Mouse (Mus musculus): ENCODE results near the gene Gm10762. TPM values are rescaled to one million over a fixed set of nuclear protein-coding genes. Genes with fewer than 3 reads are reported as not detected.

Gm10762 gene
- polyA plus RNA-seq, 1 experiment from 2014 or later, result 19.8 TPM

DNA sequence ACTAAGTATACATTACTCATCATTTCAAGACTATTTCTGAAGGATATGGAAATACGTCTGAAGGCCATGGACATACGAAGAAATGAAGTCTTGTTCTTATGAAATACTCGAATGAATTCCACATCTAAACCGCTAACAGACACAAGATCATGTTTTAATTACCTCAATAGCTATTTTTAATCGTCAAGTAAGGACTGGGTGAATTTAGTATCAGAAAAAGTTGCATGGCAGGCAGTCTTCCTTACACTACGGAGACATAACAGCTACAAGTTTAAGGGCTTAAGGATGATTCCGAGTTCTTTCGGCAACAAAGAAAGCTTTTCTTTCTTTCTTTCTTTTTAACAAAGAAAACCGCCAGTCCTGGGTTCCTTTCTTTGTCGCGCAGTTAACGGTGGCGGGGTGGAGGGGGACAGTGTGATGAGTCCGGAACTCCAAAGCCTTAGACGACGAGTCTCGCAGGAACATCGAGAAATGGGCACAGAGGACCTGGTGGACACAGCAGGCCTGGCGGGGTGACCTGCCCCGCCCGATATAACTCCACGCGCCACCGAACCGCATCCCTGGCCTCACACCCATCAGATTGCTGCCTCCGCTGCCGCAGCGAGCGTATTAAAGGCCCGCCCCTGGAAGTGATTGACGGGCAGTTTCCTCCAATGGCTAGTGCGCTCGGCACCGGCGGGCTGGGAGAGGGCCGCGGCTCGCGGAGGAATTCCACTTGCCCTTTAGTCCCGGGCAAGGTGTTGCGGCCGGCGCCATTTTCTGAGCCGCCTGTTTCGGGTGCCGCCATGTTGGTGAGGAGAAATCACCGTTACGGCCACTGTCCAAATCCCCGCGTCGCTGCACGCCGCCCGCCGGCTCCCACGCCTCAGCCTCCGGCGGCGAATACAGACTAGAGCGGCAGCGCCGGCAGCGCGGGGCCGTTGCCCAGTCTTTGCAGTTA lies 614 bp downstream of the Gm10762 start, which contains the start of gene Zc3h6:
TSS of gene Zc3h6 (plus strand) at position 762 of the 940 bp plus-strand sequence.
- peak; percentile 97 for ATAC-seq (ENCODE audit: low FRiP score)
- Histone ChIP-seq H3K9me3 (ENCODE audit: control insufficient read depth, low read length) (no peaks in the 10 kb centered on the region), H3K27me3 (ENCODE audit: control insufficient read depth, insufficient read depth, low read length) (no peaks in the 10 kb centered on the region), H3K4me1 (replicated peaks; ENCODE audit: control insufficient read depth, insufficient read depth, low read length) (0 out of 2 replicates have a peak, but pooled peaks cover 2% of the 10 kb centered on the region), H3K4me2 (replicated peaks; ENCODE audit: low read depth, low read length) (peak within 1 kb of the TSS; percentile 32), H3K4me3 (ENCODE audit: low read depth, low read length) (peak within 1 kb of the TSS; percentile 61), H3K9ac (ENCODE audit: low read depth, low read length) (peak within 1 kb of the TSS; percentile 96), H3K36me3 (ENCODE audit: control insufficient read depth, insufficient read depth, low read length) (no peaks in the 10 kb centered on the region), H3K27ac (ENCODE audit: low read depth, low read length) (peak within 1 kb of the TSS; percentile 98)
- peak; percentile 99 for DNase-seq (ENCODE audit: low spot score)
- 1% methylated on average over 65 of the region's 65 CpGs for WGBS

DNA sequence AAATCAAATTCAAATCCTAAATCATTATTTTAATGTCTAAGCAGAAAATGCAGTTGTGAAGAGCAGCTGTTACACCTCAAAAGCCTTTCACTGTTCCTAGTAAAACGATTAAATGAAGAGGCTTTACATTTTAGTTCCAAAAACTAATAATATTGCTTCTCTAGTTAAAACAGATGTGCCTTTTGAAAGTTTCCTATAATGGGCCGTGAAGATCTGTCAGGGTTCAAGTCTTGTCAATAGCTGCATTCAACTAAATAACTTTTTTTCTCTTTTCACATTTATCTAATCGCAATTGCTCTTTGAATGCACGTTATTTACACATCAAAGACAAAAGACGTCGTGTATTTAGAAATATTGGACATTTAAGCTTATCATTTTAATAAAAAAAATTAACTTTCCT lies 1.3 kb downstream of the Gm10762 start:
- 14% methylated on average over 6 of the region's 6 CpGs for WGBS
- Histone ChIP-seq H3K4me3 (ENCODE audit: low read depth, low read length) (peak overlapping the region; percentile 61), H3K4me2 (replicated peaks; ENCODE audit: low read depth, low read length) (no peak overlapping the region; the same call in 1 of the 2 replicates)

DNA sequence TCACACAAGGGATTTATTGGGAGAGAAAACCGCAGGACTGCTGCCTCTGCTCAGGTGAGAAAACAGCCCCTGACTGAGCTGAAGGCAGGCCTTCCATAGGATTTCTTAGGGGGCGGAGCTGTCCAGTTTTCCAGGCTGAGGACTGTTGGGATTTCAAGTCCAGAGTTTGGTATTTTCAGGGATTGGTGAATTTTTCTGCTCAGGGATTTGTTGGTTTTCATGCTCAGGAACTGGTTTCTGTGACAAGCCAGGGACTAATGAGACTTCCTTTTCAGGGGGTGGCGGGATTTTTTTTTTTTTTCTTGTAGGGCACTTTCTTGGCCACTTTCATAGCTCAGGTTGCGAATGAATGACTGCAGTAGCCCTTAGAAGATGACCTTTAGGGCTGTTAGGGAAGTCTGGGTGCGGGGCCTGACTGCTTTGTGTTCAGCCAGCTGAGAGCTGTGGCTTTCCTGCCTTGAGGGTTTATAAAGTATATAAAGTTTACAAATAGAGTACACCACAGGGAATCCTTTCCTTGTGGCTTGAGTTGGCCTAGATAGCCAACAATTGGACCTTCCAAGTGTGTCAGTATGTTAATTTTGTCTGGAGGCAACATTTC lies 1.9 kb downstream of the Gm10762 start:
- peak overlapping the region; percentile 3; the same call in 1 of the 2 replicates for H3K4me3 ChIP-seq (ENCODE audit: low read depth, low read length)
- DNase-seq (ENCODE audit: low spot score), result peak; percentile 37
- no peaks in the 10 kb centered on the region for H3K27me3 ChIP-seq (ENCODE audit: control insufficient read depth, insufficient read depth, low read length)
- peak overlapping the region; percentile 28 for H3K4me2 ChIP-seq (replicated peaks; ENCODE audit: low read depth, low read length)
- ATAC-seq (ENCODE audit: low FRiP score), result no peak
- no peak overlapping the region for H3K27ac ChIP-seq (ENCODE audit: low read depth, low read length)
- H3K9ac ChIP-seq (ENCODE audit: low read depth, low read length), result peak overlapping the region; percentile 24; the same call in 1 of the 2 replicates
- H3K9me3 ChIP-seq (ENCODE audit: control insufficient read depth, low read length), result no peaks in the 10 kb centered on the region
- H3K4me1 ChIP-seq (replicated peaks; ENCODE audit: control insufficient read depth, insufficient read depth, low read length), result 0 out of 2 replicates have a peak, but pooled peaks cover 2% of the 10 kb centered on the region
- WGBS, result 33% methylated on average over 5 of the region's 5 CpGs
- H3K36me3 ChIP-seq (ENCODE audit: control insufficient read depth, insufficient read depth, low read length), result no peaks in the 10 kb centered on the region

More for the DNA sequence above, 1.3 kb downstream of the Gm10762 start:
- no peaks in the 10 kb centered on the region for H3K9me3 ChIP-seq (ENCODE audit: control insufficient read depth, low read length)
- DNase-seq (ENCODE audit: low spot score) (no peak), ATAC-seq (ENCODE audit: low FRiP score) (no peak)
- peak overlapping the region; percentile 98 for H3K27ac ChIP-seq (ENCODE audit: low read depth, low read length)
- H3K36me3 ChIP-seq (ENCODE audit: control insufficient read depth, insufficient read depth, low read length), result no peaks in the 10 kb centered on the region
- no peak overlapping the region for H3K9ac ChIP-seq (ENCODE audit: low read depth, low read length)
- H3K27me3 ChIP-seq (ENCODE audit: control insufficient read depth, insufficient read depth, low read length), result no peaks in the 10 kb centered on the region
- 0 out of 2 replicates have a peak, but pooled peaks cover 2% of the 10 kb centered on the region for H3K4me1 ChIP-seq (replicated peaks; ENCODE audit: control insufficient read depth, insufficient read depth, low read length)

DNA sequence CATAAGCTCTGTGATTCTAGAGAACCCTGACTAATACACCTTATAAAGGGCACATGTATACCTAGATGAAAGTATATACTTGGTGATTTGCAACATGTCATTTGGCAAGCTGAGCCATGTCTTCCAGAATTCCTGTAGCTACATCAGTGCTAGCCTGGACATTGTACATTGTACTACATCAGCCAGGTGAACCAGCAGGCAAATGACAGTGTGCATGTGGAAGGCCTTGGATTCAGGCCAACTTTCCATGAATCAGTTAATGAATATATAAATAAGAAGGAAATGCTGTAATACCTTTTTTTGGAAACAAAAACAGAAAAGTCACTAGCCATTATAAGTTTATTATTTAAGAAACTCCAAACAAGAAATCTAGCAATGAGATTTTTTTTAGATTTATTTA lies 13.3 kb downstream of the Gm10762 start:
- ATAC-seq (ENCODE audit: low FRiP score) (no peak), DNase-seq (ENCODE audit: low spot score) (no peak)
- Histone ChIP-seq H3K36me3 (ENCODE audit: control insufficient read depth, insufficient read depth, low read length) (no peaks in the 10 kb centered on the region), H3K27me3 (ENCODE audit: control insufficient read depth, insufficient read depth, low read length) (no peaks in the 10 kb centered on the region), H3K4me2 (replicated peaks; ENCODE audit: low read depth, low read length) (no peak overlapping the region), H3K9me3 (ENCODE audit: control insufficient read depth, low read length) (no peaks in the 10 kb centered on the region), H3K27ac (ENCODE audit: low read depth, low read length) (no peak overlapping the region), H3K4me1 (replicated peaks; ENCODE audit: control insufficient read depth, insufficient read depth, low read length) (no peaks in the 10 kb centered on the region), H3K4me3 (ENCODE audit: low read depth, low read length) (no peak overlapping the region), H3K9ac (ENCODE audit: low read depth, low read length) (no peak overlapping the region)

DNA sequence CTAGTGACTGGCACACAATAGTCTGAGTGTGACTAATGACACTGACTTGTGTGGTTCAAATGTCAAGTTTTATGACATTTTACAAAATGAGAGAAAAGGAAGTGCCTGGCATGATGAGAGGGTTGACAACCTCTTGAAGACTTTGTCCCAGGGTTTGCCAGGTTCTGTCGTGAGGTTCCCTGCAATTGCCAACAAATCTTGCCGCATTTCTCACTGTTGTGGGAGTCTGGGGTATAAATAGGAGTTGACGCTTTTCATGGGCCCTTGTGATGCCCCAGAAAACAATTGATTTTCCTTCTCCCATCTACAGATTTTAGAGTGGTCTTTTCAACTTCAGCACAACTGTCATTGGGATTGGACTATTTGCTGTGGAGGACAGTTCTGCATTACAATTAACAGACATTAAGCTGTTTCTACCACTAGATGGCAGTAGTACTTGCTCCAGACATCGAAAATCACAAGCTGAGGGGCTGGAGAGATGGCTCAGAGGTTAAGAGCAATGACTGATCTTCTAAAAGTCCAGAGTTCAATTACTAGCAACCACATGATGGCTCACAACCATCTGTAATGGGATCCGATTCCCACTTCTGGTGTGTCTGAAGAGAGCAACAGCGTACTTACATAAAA lies 19.4 kb downstream of the Gm10762 start:
- H3K9me3 ChIP-seq (ENCODE audit: control insufficient read depth, low read length), result no peaks in the 10 kb centered on the region
- no peaks in the 10 kb centered on the region for H3K36me3 ChIP-seq (ENCODE audit: control insufficient read depth, insufficient read depth, low read length)
- no peak overlapping the region for H3K9ac ChIP-seq (ENCODE audit: low read depth, low read length)
- H3K4me2 ChIP-seq (replicated peaks; ENCODE audit: low read depth, low read length), result no peak overlapping the region
- H3K4me1 ChIP-seq (replicated peaks; ENCODE audit: control insufficient read depth, insufficient read depth, low read length), result no peaks in the 10 kb centered on the region
- no peak overlapping the region for H3K27ac ChIP-seq (ENCODE audit: low read depth, low read length)
- DNase-seq (ENCODE audit: low spot score) (peak; percentile 68), ATAC-seq (ENCODE audit: low FRiP score) (no peak)
- no peaks in the 10 kb centered on the region for H3K27me3 ChIP-seq (ENCODE audit: control insufficient read depth, insufficient read depth, low read length)
- WGBS, result 33% methylated on average over 6 of the region's 6 CpGs
- no peak overlapping the region for H3K4me3 ChIP-seq (ENCODE audit: low read depth, low read length)

DNA sequence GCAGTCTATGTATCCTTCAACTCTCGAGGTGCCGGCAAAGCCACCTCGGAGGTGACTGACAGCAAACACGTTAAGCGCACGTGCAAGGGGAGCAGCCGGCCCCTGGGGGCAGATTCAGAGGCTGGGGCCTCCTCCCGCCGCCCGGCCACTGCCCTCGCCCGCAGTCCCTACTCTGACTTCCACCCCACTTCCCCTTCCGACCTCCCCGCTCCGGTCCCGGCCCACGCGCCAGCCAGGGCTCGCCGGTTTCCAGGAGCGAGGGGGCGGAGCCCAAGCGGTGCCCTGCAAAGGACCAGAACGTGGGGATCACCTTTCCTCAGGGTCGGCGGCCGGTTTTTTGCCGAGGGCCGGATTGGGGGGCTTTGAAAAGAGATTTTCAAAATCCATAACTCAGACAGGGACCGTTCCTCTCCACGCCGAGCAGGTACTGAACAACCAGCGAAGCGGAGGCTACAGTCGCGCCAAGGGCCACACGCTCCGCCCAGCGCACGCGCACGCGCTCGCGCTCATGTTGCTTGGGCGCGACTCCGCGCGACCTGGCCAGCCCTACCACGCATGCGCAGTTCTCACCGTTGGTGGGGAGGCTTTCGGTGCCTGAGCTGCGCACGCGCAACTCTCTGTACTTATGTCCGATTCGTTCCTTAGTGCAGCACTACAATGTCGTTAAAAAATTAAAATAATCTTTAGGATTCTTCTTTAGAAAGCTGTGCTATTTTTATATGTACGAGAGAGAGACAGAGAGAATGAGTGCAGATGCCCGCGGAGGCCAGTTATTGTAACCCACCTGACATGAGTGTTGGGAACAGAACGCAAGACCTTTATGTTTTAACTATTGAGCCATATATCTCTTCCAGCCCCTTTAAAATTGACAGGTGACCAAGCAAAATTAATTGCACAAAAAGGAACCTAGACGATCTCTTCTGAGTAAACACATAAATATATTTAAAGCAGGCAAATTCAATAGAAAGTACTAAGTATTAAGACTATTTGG lies 23.7 kb downstream of the Gm10762 start, which contains the start of gene Zc3h8:
TSS of gene Zc3h8 (minus strand) at position 540 of the 991 bp plus-strand sequence.
- H3K4me1 ChIP-seq (replicated peaks; ENCODE audit: control insufficient read depth, insufficient read depth, low read length), result no peaks in the 10 kb centered on the region
- H3K27me3 ChIP-seq (ENCODE audit: control insufficient read depth, insufficient read depth, low read length), result no peaks in the 10 kb centered on the region
- peak; percentile 96 for ATAC-seq (ENCODE audit: low FRiP score)
- DNase-seq (ENCODE audit: low spot score), result peak; percentile 99
- no peaks in the 10 kb centered on the region for H3K9me3 ChIP-seq (ENCODE audit: control insufficient read depth, low read length)
- no peaks in the 10 kb centered on the region for H3K36me3 ChIP-seq (ENCODE audit: control insufficient read depth, insufficient read depth, low read length)
- H3K4me2 ChIP-seq (replicated peaks; ENCODE audit: low read depth, low read length), result peak within 1 kb of the TSS; percentile 81
- peak within 1 kb of the TSS; percentile 73 for H3K4me3 ChIP-seq (ENCODE audit: low read depth, low read length)
- H3K9ac ChIP-seq (ENCODE audit: low read depth, low read length), result peak within 1 kb of the TSS; percentile 83
- peak within 1 kb of the TSS; percentile 75 for H3K27ac ChIP-seq (ENCODE audit: low read depth, low read length)
- 2% methylated on average over 63 of the region's 65 CpGs for WGBS

DNA sequence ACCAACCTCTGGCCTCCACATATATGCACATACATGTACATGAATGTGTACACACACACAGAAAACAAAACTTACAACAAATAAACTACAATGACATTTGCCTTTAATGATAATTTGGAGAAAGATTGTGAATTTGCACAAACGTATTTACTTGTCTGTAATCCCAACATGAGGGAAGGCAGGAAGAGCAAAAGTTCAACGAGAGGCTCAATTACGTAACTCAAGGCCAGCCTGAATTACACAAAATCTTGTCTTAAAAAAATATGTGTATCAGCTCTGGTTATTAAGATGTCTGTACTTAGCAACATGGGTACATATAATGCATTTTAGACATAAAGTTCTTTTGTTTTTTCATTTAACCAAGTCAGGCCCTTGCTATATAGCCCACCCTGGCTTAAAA lies 31.3 kb downstream of the Gm10762 start:
- no peak overlapping the region for H3K4me2 ChIP-seq (replicated peaks; ENCODE audit: low read depth, low read length)
- H3K27ac ChIP-seq (ENCODE audit: low read depth, low read length), result no peak overlapping the region
- no peaks in the 10 kb centered on the region for H3K27me3 ChIP-seq (ENCODE audit: control insufficient read depth, insufficient read depth, low read length)
- no peak for ATAC-seq (ENCODE audit: low FRiP score)
- no peak for DNase-seq (ENCODE audit: low spot score)
- no peaks in the 10 kb centered on the region for H3K9me3 ChIP-seq (ENCODE audit: control insufficient read depth, low read length)
- no peak overlapping the region for H3K9ac ChIP-seq (ENCODE audit: low read depth, low read length)
- no peak overlapping the region for H3K4me3 ChIP-seq (ENCODE audit: low read depth, low read length)
- H3K4me1 ChIP-seq (replicated peaks; ENCODE audit: control insufficient read depth, insufficient read depth, low read length), result no peaks in the 10 kb centered on the region
- H3K36me3 ChIP-seq (ENCODE audit: control insufficient read depth, insufficient read depth, low read length), result no peaks in the 10 kb centered on the region
- 96% methylated on average over 3 of the region's 3 CpGs for WGBS

DNA sequence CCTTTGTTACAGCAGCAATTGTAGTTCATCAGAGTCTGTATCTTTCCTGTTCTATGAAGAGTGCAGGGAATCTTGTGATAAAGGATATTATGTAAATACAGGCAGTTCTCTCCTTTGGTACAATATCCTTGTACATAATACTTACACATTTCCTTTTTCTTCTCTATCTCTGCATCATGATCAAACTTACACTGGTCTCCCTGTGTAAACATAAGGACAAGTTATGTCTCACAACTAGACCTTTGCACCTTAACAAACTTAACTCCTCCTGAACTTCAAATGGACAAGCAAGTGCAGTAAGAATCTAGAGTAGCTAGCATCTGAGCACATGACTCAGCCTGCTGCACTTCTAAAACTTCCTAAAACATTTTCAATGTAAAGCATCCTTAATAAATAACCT lies 36.8 kb downstream of the Gm10762 start:
- H3K4me2 ChIP-seq (replicated peaks; ENCODE audit: low read depth, low read length), result no peak overlapping the region
- H3K27ac ChIP-seq (ENCODE audit: low read depth, low read length), result no peak overlapping the region
- DNase-seq (ENCODE audit: low spot score), result no peak
- no peak overlapping the region for H3K9ac ChIP-seq (ENCODE audit: low read depth, low read length)
- no peaks in the 10 kb centered on the region for H3K9me3 ChIP-seq (ENCODE audit: control insufficient read depth, low read length)
- no peak for ATAC-seq (ENCODE audit: low FRiP score)
- H3K36me3 ChIP-seq (ENCODE audit: control insufficient read depth, insufficient read depth, low read length), result no peaks in the 10 kb centered on the region
- no peak overlapping the region for H3K4me3 ChIP-seq (ENCODE audit: low read depth, low read length)
- H3K4me1 ChIP-seq (replicated peaks; ENCODE audit: control insufficient read depth, insufficient read depth, low read length), result no peaks in the 10 kb centered on the region
- H3K27me3 ChIP-seq (ENCODE audit: control insufficient read depth, insufficient read depth, low read length), result no peaks in the 10 kb centered on the region
